Mouse (Mus musculus) neural tube, embryonic 14.5 days (tissue): Measurements from ENCODE around the gene Muc2. TPM values are rescaled to one million over a fixed set of nuclear protein-coding genes. Genes with fewer than 3 reads are reported as not detected.

ENCODE experiments used
- ATAC-seq: fragments of 200-750 bp; cut with Nextera tagmentation; 2 replicates; pipeline ENCODE4 v1.8.0; 2017; ENCODE audit warnings: low read depth, mild to moderate bottlenecking, moderate TSS enrichment, moderate library complexity
- H3K27ac ChIP-seq: fragments of 300-500 bp; sonication (generic); 2 replicates; pipeline ENCODE4 v1.5.1; 2014; ENCODE audit warnings: low read depth, mild to moderate bottlenecking, control low read depth, low read length, moderate library complexity, mixed read lengths
- H3K27me3 ChIP-seq: fragments of 300-500 bp; sonication (generic); 2 replicates; pipeline ENCODE4 v1.6.1; 2014; ENCODE audit warnings: low read length; ENCODE audit not compliant: control insufficient read depth, insufficient read depth
- H3K36me3 ChIP-seq: fragments of 300-500 bp; sonication (generic); 2 replicates; pipeline ENCODE4 v1.6.1; 2014; ENCODE audit warnings: low read length, mixed read lengths; ENCODE audit not compliant: control insufficient read depth, insufficient read depth
- H3K4me1 ChIP-seq: fragments of 300-500 bp; sonication (generic); 2 replicates; pipeline ENCODE4 v1.6.1; 2014; ENCODE audit warnings: low read length; ENCODE audit not compliant: control insufficient read depth, insufficient read depth
- H3K4me2 ChIP-seq: fragments of 300-500 bp; sonication (generic); 2 replicates; pipeline ENCODE4 v1.6.1; 2014; ENCODE audit warnings: mild to moderate bottlenecking, low read depth, low read length, control low read depth
- H3K4me3 ChIP-seq: fragments of 300-500 bp; sonication (generic); 2 replicates; pipeline ENCODE4 v1.5.1; 2014; ENCODE audit warnings: low read depth, low read length, control low read depth, mixed read lengths
- H3K9ac ChIP-seq: fragments of 300-500 bp; sonication (generic); replicated peaks from 2 replicates; pipeline ENCODE4 v1.6.1; 2014; ENCODE audit warnings: low read depth, mild to moderate bottlenecking, control low read depth, low read length, mixed read lengths
- H3K9me3 ChIP-seq: fragments of 300-500 bp; sonication (generic); 2 replicates; pipeline ENCODE4 v1.6.1; 2016; ENCODE audit warnings: low read length; ENCODE audit not compliant: control insufficient read depth
- WGBS: fragments of 180-500 bp; shearing (Covaris S2); extraction: QIAGEN DNeasy Blood & Tissue Kit; methylation state at CpG from one replicate; pipeline ENCODE4 v1.1.7; 2014; 5-methylcytosine and 5-hydroxymethylcytosine counted together
- polyA plus RNA-seq: library from polyadenylated mRNA; unstranded; fragments of >200 nt; fragmentation: Nextera tagmentation; extraction: Ambion mirVana; gene quantifications from 2 replicates; pipeline ENCODE4 v1.2.1, GENCODE M21; 2014

Gene Muc2
- polyA plus RNA-seq = 0.45 and 0.86 TPM in 2 replicates

- WGBS = 91% methylated on average over 8 of the region's 8 CpGs
- Histone ChIP-seq H3K9me3 (no peaks in the 10 kb centered on the region), H3K4me2 (no peak within 1 kb of the TSS), H3K9ac (no peak within 1 kb of the TSS), H3K27me3 (no peaks in the 10 kb centered on the region), H3K4me3 (no peak within 1 kb of the TSS), H3K36me3 (no peaks in the 10 kb centered on the region), H3K4me1 (no peaks in the 10 kb centered on the region), H3K27ac (no peak within 1 kb of the TSS)
- no peak for ATAC-seq
These were observed at the start of gene Muc2 for GRCm38 (mm10) chr7:141690040-141690439. TSS of gene Muc2 (plus strand) at chr7:141690340.

GRCm38 (mm10) chr7:141642375-141642774 is 47.8 kb upstream of the Muc2 start:
- Histone ChIP-seq H3K4me2 (no peak overlapping the region), H3K27me3 (no peaks in the 10 kb centered on the region), H3K4me1 (no peaks in the 10 kb centered on the region), H3K9ac (no peak overlapping the region), H3K27ac (no peak overlapping the region), H3K36me3 (no peaks in the 10 kb centered on the region), H3K4me3 (no peak overlapping the region), H3K9me3 (no peaks in the 10 kb centered on the region)
- ATAC-seq = no peak
- 91% methylated on average over 1 of the region's 1 CpGs for WGBS

GRCm38 (mm10) chr7:141643160-141643559 is 47.0 kb upstream of the Muc2 start:
- Histone ChIP-seq H3K4me3 (no peak overlapping the region), H3K36me3 (no peaks in the 10 kb centered on the region), H3K27ac (no peak overlapping the region), H3K27me3 (no peaks in the 10 kb centered on the region), H3K9me3 (no peaks in the 10 kb centered on the region), H3K4me2 (no peak overlapping the region), H3K4me1 (no peaks in the 10 kb centered on the region), H3K9ac (no peak overlapping the region)
- 48% methylated on average over 3 of the region's 3 CpGs for WGBS
- ATAC-seq = no peak

- Histone ChIP-seq H3K9ac (no peak overlapping the region), H3K4me1 (no peaks in the 10 kb centered on the region), H3K9me3 (no peaks in the 10 kb centered on the region), H3K36me3 (no peaks in the 10 kb centered on the region), H3K4me2 (no peak overlapping the region), H3K27ac (no peak overlapping the region), H3K27me3 (no peaks in the 10 kb centered on the region), H3K4me3 (no peak overlapping the region)
- ATAC-seq = no peak
- 63% methylated on average over 2 of the region's 2 CpGs for WGBS
These were observed 43.1 kb upstream of the Muc2 start for GRCm38 (mm10) chr7:141647083-141647482.

- Histone ChIP-seq H3K4me3 (no peak overlapping the region), H3K4me1 (no peaks in the 10 kb centered on the region), H3K36me3 (no peaks in the 10 kb centered on the region), H3K27ac (no peak overlapping the region), H3K27me3 (no peaks in the 10 kb centered on the region), H3K9me3 (no peaks in the 10 kb centered on the region), H3K9ac (no peak overlapping the region), H3K4me2 (no peak overlapping the region)
- no peak for ATAC-seq
- WGBS = 74% methylated on average over 11 of the region's 11 CpGs
These were observed 42.3 kb upstream of the Muc2 start for GRCm38 (mm10) chr7:141647815-141648214.

- Histone ChIP-seq H3K4me1 (no peaks in the 10 kb centered on the region), H3K36me3 (no peaks in the 10 kb centered on the region), H3K27ac (no peak overlapping the region), H3K4me2 (no peak overlapping the region), H3K9ac (no peak overlapping the region), H3K27me3 (no peaks in the 10 kb centered on the region), H3K9me3 (no peaks in the 10 kb centered on the region), H3K4me3 (no peak overlapping the region)
- WGBS = 50% methylated on average over 7 of the region's 7 CpGs
- ATAC-seq = no peak
These were observed 37.9 kb upstream of the Muc2 start for GRCm38 (mm10) chr7:141652191-141652590.

- Histone ChIP-seq H3K36me3 (no peaks in the 10 kb centered on the region), H3K4me3 (no peak overlapping the region), H3K4me1 (no peaks in the 10 kb centered on the region), H3K4me2 (no peak overlapping the region), H3K27me3 (no peaks in the 10 kb centered on the region), H3K27ac (no peak overlapping the region), H3K9ac (no peak overlapping the region), H3K9me3 (no peaks in the 10 kb centered on the region)
- 81% methylated on average over 1 of the region's 1 CpGs for WGBS
- no peak for ATAC-seq
These were observed 29.8 kb upstream of the Muc2 start for GRCm38 (mm10) chr7:141660346-141660745.

- no peak overlapping the region for H3K4me2 ChIP-seq
- H3K36me3 ChIP-seq = no peaks in the 10 kb centered on the region
- 77% methylated on average over 3 of the region's 3 CpGs for WGBS
- no peaks in the 10 kb centered on the region for H3K27me3 ChIP-seq
- no peaks in the 10 kb centered on the region for H3K4me1 ChIP-seq
- H3K9ac ChIP-seq = no peak overlapping the region
- H3K9me3 ChIP-seq = no peaks in the 10 kb centered on the region
- ATAC-seq = no peak
- no peak overlapping the region for H3K27ac ChIP-seq
- H3K4me3 ChIP-seq = no peak overlapping the region
These were observed 28.7 kb upstream of the Muc2 start for GRCm38 (mm10) chr7:141661481-141661880.

- no peak for ATAC-seq
- H3K9me3 ChIP-seq = no peaks in the 10 kb centered on the region
- no peaks in the 10 kb centered on the region for H3K36me3 ChIP-seq
- H3K4me1 ChIP-seq = no peaks in the 10 kb centered on the region
- no peaks in the 10 kb centered on the region for H3K27me3 ChIP-seq
- no peak overlapping the region for H3K9ac ChIP-seq
- WGBS = 58% methylated on average over 5 of the region's 5 CpGs
- H3K4me3 ChIP-seq = no peak overlapping the region
- H3K27ac ChIP-seq = no peak overlapping the region
- H3K4me2 ChIP-seq = no peak overlapping the region
These were observed 27.9 kb upstream of the Muc2 start for GRCm38 (mm10) chr7:141662223-141662622.

GRCm38 (mm10) chr7:141666190-141666589 is 23.9 kb upstream of the Muc2 start:
- no peaks in the 10 kb centered on the region for H3K36me3 ChIP-seq
- H3K27me3 ChIP-seq = no peaks in the 10 kb centered on the region
- H3K9me3 ChIP-seq = no peaks in the 10 kb centered on the region
- no peaks in the 10 kb centered on the region for H3K4me1 ChIP-seq
- no peak overlapping the region for H3K4me3 ChIP-seq
- H3K27ac ChIP-seq = no peak overlapping the region
- WGBS = 24% methylated on average over 4 of the region's 4 CpGs
- H3K9ac ChIP-seq = no peak overlapping the region
- no peak overlapping the region for H3K4me2 ChIP-seq
- no peak for ATAC-seq
